Mouse (Mus musculus): ENCODE measurements around the gene Fgb.

DNA sequence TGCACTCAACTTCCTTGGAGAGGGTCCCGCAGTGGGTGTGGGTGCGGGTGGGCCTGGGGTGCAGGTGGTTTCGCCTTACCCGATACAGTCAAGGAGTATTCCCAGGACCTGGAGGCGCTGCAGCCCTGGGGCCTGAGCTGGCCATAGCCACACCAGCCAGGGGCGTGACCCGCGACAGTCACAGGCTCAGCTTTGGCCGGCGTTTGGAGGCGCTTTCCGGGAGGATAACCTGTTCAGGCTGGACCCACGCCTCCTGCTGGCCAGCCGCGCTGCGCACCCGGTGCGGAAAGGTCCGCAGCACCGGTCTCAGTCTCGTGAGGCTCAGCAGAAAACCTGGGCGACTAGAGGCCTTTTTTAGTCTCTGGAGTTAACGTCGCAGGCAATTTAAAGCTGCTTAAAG, 54.3 kb downstream of the Fgb start:
- no peak for TF ChIP-seq POLR2A (IDR thresholded peaks at IDR 0.05; ENCODE audit: insufficient read length, low read depth)
- no peak for TF ChIP-seq E2F4 (IDR thresholded peaks at IDR 0.05; ENCODE audit: insufficient read depth)
- TF ChIP-seq CEBPB (IDR thresholded peaks at IDR 0.05; ENCODE audit: insufficient read depth, poor library complexity, severe bottlenecking): no peak
- no peak for TF ChIP-seq TCF12 (IDR thresholded peaks at IDR 0.05; ENCODE audit: insufficient read depth, poor library complexity, severe bottlenecking)
